Mouse (Mus musculus) kidney, adult 8-10 months (tissue): Measurements from ENCODE around the gene Auts2.

Experiments
- DNase-seq, 2 experiments: peaks; one replicate each; pipeline ENCODE4 v3.0.0; 2022

Auts2 gene

GRCm38 (mm10) chr5:132235460-132235859 lies 307.7 kb downstream of the Auts2 start:
- DNase-seq: no peak

GRCm38 (mm10) chr5:132234471-132234870 lies 308.7 kb downstream of the Auts2 start:
- no peak for DNase-seq

- DNase-seq: peak; percentile 33 to 49
Measured at GRCm38 (mm10) chr5:132231280-132232047, 311.7 kb downstream of the Auts2 start.

GRCm38 (mm10) chr5:132229644-132230357 lies 313.3 kb downstream of the Auts2 start:
- DNase-seq: peak; percentile 58 to 65

GRCm38 (mm10) chr5:132229023-132229422 lies 314.1 kb downstream of the Auts2 start:
- no peak for DNase-seq

GRCm38 (mm10) chr5:132220376-132220930 lies 322.7 kb downstream of the Auts2 start:
- no peak for DNase-seq

- DNase-seq: no peak
Measured at GRCm38 (mm10) chr5:132216143-132216542, 327.0 kb downstream of the Auts2 start.

GRCm38 (mm10) chr5:132212446-132212845 lies 330.7 kb downstream of the Auts2 start:
- peak in 1 of 2 experiments; percentile 8 for DNase-seq

GRCm38 (mm10) chr5:132209694-132210093 lies 333.4 kb downstream of the Auts2 start:
- DNase-seq: no peak

- DNase-seq: no peak
Measured at GRCm38 (mm10) chr5:132206220-132206619, 336.9 kb downstream of the Auts2 start.

GRCm38 (mm10) chr5:132203846-132204245 lies 339.3 kb downstream of the Auts2 start:
- no peak for DNase-seq

GRCm38 (mm10) chr5:132201077-132201645 lies 342.0 kb downstream of the Auts2 start:
- DNase-seq: peak in 1 of 2 experiments; percentile 9

- DNase-seq: no peak
Measured at GRCm38 (mm10) chr5:132200595-132200994, 342.5 kb downstream of the Auts2 start.

- peak; percentile 63 to 81 for DNase-seq
Measured at GRCm38 (mm10) chr5:132195048-132195533, 348.1 kb downstream of the Auts2 start.

- no peak for DNase-seq
Measured at GRCm38 (mm10) chr5:132190190-132190589, 353.0 kb downstream of the Auts2 start.

- DNase-seq: no peak
Measured at GRCm38 (mm10) chr5:132186659-132187058, 356.5 kb downstream of the Auts2 start.

- DNase-seq: no peak
Measured at GRCm38 (mm10) chr5:132186221-132186620, 356.9 kb downstream of the Auts2 start.

- DNase-seq: peak; percentile 31 to 87
Measured at GRCm38 (mm10) chr5:132184395-132185095, 358.6 kb downstream of the Auts2 start.

- no peak for DNase-seq
Measured at GRCm38 (mm10) chr5:132182077-132182476, 361.1 kb downstream of the Auts2 start.

- no peak for DNase-seq
Measured at GRCm38 (mm10) chr5:132170010-132170409, 373.1 kb downstream of the Auts2 start.

- no peak for DNase-seq
Measured at GRCm38 (mm10) chr5:132168805-132169204, 374.3 kb downstream of the Auts2 start.

GRCm38 (mm10) chr5:132168224-132168623 lies 374.9 kb downstream of the Auts2 start:
- no peak for DNase-seq

- DNase-seq: no peak
Measured at GRCm38 (mm10) chr5:132166559-132166958, 376.6 kb downstream of the Auts2 start.
